Mouse (Mus musculus) limb, embryonic 13.5 days (tissue): ENCODE results near the gene Vstm5. TPM values are rescaled to one million over a fixed set of nuclear protein-coding genes. Genes with fewer than 3 reads are reported as not detected.

Source experiments
- ATAC-seq: fragments of 200-750 bp; cut with Nextera tagmentation; 2 replicates; pipeline ENCODE4 v1.8.0; 2017; ENCODE audit warnings: low read depth, moderate number of reproducible peaks, moderate TSS enrichment; ENCODE audit not compliant: low FRiP score
- H3K27ac ChIP-seq: fragments of 300-500 bp; sonication (generic); 2 replicates; pipeline ENCODE4 v1.5.1; 2015; ENCODE audit warnings: inconsistent platforms, mild to moderate bottlenecking, moderate library complexity
- H3K27me3 ChIP-seq: fragments of 300-500 bp; sonication (generic); 2 replicates; pipeline ENCODE4 v1.6.1; 2015; ENCODE audit warnings: mild to moderate bottlenecking, inconsistent platforms
- H3K36me3 ChIP-seq: fragments of 300-500 bp; sonication (generic); 2 replicates; pipeline ENCODE4 v1.6.1; 2015; ENCODE audit warnings: inconsistent platforms, mild to moderate bottlenecking, moderate library complexity
- H3K4me1 ChIP-seq: fragments of 300-500 bp; sonication (generic); 2 replicates; pipeline ENCODE4 v1.6.1; 2015; ENCODE audit warnings: inconsistent platforms
- H3K4me2 ChIP-seq: fragments of 300-500 bp; sonication (generic); replicated peaks from 2 replicates; pipeline ENCODE4 v1.6.1; 2015; ENCODE audit warnings: inconsistent platforms, mild to moderate bottlenecking, moderate library complexity
- H3K4me3 ChIP-seq: fragments of 300-500 bp; sonication (generic); 2 replicates; pipeline ENCODE4 v1.5.1; 2015; ENCODE audit warnings: moderate library complexity, mild to moderate bottlenecking, inconsistent platforms
- H3K9ac ChIP-seq: fragments of 300-500 bp; sonication (generic); 2 replicates; pipeline ENCODE4 v1.6.1; 2015; ENCODE audit warnings: mild to moderate bottlenecking, inconsistent platforms
- H3K9me3 ChIP-seq: fragments of 300-500 bp; sonication (generic); 2 replicates; pipeline ENCODE4 v1.6.1; 2016; ENCODE audit warnings: inconsistent platforms
- WGBS: fragments of 180-500 bp; shearing (Covaris S2); methylation state at CpG from one replicate; pipeline ENCODE4 v1.1.7; 2015; 5-methylcytosine and 5-hydroxymethylcytosine counted together
- polyA plus RNA-seq: library from polyadenylated mRNA; unstranded; fragments of >200 nt; fragmentation: Nextera tagmentation; extraction: Ambion mirVana; gene quantifications from 2 replicates; pipeline ENCODE4 v1.2.1, GENCODE M21; 2015

Gene Vstm5
- polyA plus RNA-seq, 1 experiment from 2014 or later: 4.1 TPM

- Histone ChIP-seq H3K4me2 (peak overlapping the region; percentile 83), H3K27me3 (peaks cover 18% of the 10 kb centered on the region), H3K4me3 (peak overlapping the region; percentile 51), H3K27ac (no peak overlapping the region), H3K4me1 (peaks cover 11% of the 10 kb centered on the region), H3K36me3 (no peaks in the 10 kb centered on the region), H3K9ac (peak overlapping the region; percentile 72), H3K9me3 (no peaks in the 10 kb centered on the region)
- peak; percentile 21; the same call in 1 of the 2 replicates for ATAC-seq
- WGBS: 77% methylated on average over 16 of the region's 16 CpGs
Observed at GRCm38 (mm10) chr9:15238297-15238990, 401 bp upstream of the Vstm5 start.

- 90% methylated on average over 6 of the region's 6 CpGs for WGBS
- Histone ChIP-seq H3K9me3 (no peaks in the 10 kb centered on the region), H3K9ac (no peak overlapping the region), H3K4me1 (peaks cover 12% of the 10 kb centered on the region), H3K4me2 (no peak overlapping the region), H3K27ac (no peak overlapping the region), H3K4me3 (no peak overlapping the region), H3K27me3 (peaks cover 18% of the 10 kb centered on the region), H3K36me3 (no peaks in the 10 kb centered on the region)
- ATAC-seq: no peak
Observed at GRCm38 (mm10) chr9:15240006-15240405, 1.2 kb downstream of the Vstm5 start.

GRCm38 (mm10) chr9:15240863-15241595 is 2.2 kb downstream of the Vstm5 start:
- no peak for ATAC-seq
- Histone ChIP-seq H3K27ac (no peak overlapping the region), H3K9ac (no peak overlapping the region), H3K4me2 (no peak overlapping the region), H3K27me3 (peaks cover 18% of the 10 kb centered on the region), H3K4me3 (no peak overlapping the region), H3K36me3 (no peaks in the 10 kb centered on the region), H3K9me3 (no peaks in the 10 kb centered on the region), H3K4me1 (peaks cover 16% of the 10 kb centered on the region)
- WGBS: 70% methylated on average over 6 of the region's 6 CpGs

- Histone ChIP-seq H3K27ac (no peak overlapping the region), H3K4me3 (no peak overlapping the region), H3K27me3 (peaks cover 18% of the 10 kb centered on the region), H3K4me2 (no peak overlapping the region), H3K36me3 (no peaks in the 10 kb centered on the region), H3K4me1 (peaks cover 16% of the 10 kb centered on the region), H3K9me3 (no peaks in the 10 kb centered on the region), H3K9ac (no peak overlapping the region)
- no peak for ATAC-seq
- WGBS: 52% methylated on average over 9 of the region's 9 CpGs
Observed at GRCm38 (mm10) chr9:15241596-15241939, 2.7 kb downstream of the Vstm5 start.

GRCm38 (mm10) chr9:15242130-15242529 is 3.3 kb downstream of the Vstm5 start:
- Histone ChIP-seq H3K4me3 (no peak overlapping the region), H3K9ac (no peak overlapping the region), H3K36me3 (no peaks in the 10 kb centered on the region), H3K9me3 (no peaks in the 10 kb centered on the region), H3K4me1 (peaks cover 16% of the 10 kb centered on the region), H3K27ac (no peak overlapping the region), H3K4me2 (no peak overlapping the region), H3K27me3 (peaks cover 18% of the 10 kb centered on the region)
- no peak for ATAC-seq
- WGBS: 85% methylated on average over 1 of the region's 1 CpGs

GRCm38 (mm10) chr9:15245319-15246075 is 6.7 kb downstream of the Vstm5 start:
- Histone ChIP-seq H3K9me3 (no peaks in the 10 kb centered on the region; the same call in 1 of the 2 replicates), H3K27ac (no peak overlapping the region), H3K9ac (no peak overlapping the region), H3K4me3 (no peak overlapping the region), H3K4me1 (peaks cover 5% of the 10 kb centered on the region; the same call in 1 of the 2 replicates), H3K27me3 (peaks cover 2% of the 10 kb centered on the region), H3K36me3 (no peaks in the 10 kb centered on the region), H3K4me2 (no peak overlapping the region)
- 50% methylated on average over 14 of the region's 14 CpGs for WGBS
- no peak for ATAC-seq

GRCm38 (mm10) chr9:15250376-15250775 is 11.5 kb downstream of the Vstm5 start:
- H3K9me3 ChIP-seq: no peaks in the 10 kb centered on the region; the same call in 1 of the 2 replicates
- H3K4me3 ChIP-seq: no peak overlapping the region
- peaks cover 1% of the 10 kb centered on the region; the same call in 1 of the 2 replicates for H3K4me1 ChIP-seq
- no peaks in the 10 kb centered on the region for H3K27me3 ChIP-seq
- ATAC-seq: no peak
- H3K4me2 ChIP-seq: no peak overlapping the region
- H3K9ac ChIP-seq: no peak overlapping the region
- 79% methylated on average over 7 of the region's 7 CpGs for WGBS
- no peaks in the 10 kb centered on the region for H3K36me3 ChIP-seq
- H3K27ac ChIP-seq: no peak overlapping the region

GRCm38 (mm10) chr9:15252196-15252595 is 13.4 kb downstream of the Vstm5 start:
- ATAC-seq: no peak
- no peaks in the 10 kb centered on the region for H3K4me1 ChIP-seq
- no peak overlapping the region for H3K27ac ChIP-seq
- 83% methylated on average over 7 of the region's 7 CpGs for WGBS
- no peak overlapping the region for H3K4me3 ChIP-seq
- H3K27me3 ChIP-seq: no peaks in the 10 kb centered on the region
- no peaks in the 10 kb centered on the region for H3K36me3 ChIP-seq
- H3K4me2 ChIP-seq: no peak overlapping the region
- H3K9ac ChIP-seq: no peak overlapping the region
- no peaks in the 10 kb centered on the region; the same call in 1 of the 2 replicates for H3K9me3 ChIP-seq

- no peak overlapping the region for H3K9ac ChIP-seq
- 78% methylated on average over 7 of the region's 7 CpGs for WGBS
- ATAC-seq: no peak
Observed at GRCm38 (mm10) chr9:15254501-15254900, 15.7 kb downstream of the Vstm5 start.

GRCm38 (mm10) chr9:15256214-15256613 is 17.4 kb downstream of the Vstm5 start:
- Histone ChIP-seq H3K4me1 (no peaks in the 10 kb centered on the region), H3K27ac (no peak overlapping the region), H3K9ac (no peak overlapping the region), H3K27me3 (no peaks in the 10 kb centered on the region), H3K36me3 (peaks cover 12% of the 10 kb centered on the region), H3K4me3 (no peak overlapping the region), H3K4me2 (no peak overlapping the region), H3K9me3 (no peaks in the 10 kb centered on the region)
- WGBS: 76% methylated on average over 3 of the region's 3 CpGs
- ATAC-seq: no peak

More at GRCm38 (mm10) chr9:15254501-15254900, 15.7 kb downstream of the Vstm5 start:
- Histone ChIP-seq H3K36me3 (no peaks in the 10 kb centered on the region), H3K9me3 (no peaks in the 10 kb centered on the region), H3K4me2 (no peak overlapping the region), H3K4me1 (no peaks in the 10 kb centered on the region), H3K4me3 (no peak overlapping the region), H3K27ac (no peak overlapping the region), H3K27me3 (no peaks in the 10 kb centered on the region)

- H3K9ac ChIP-seq: no peak overlapping the region
- peaks cover 68% of the 10 kb centered on the region for H3K36me3 ChIP-seq
- no peak overlapping the region for H3K4me3 ChIP-seq
- H3K27me3 ChIP-seq: no peaks in the 10 kb centered on the region
- no peak overlapping the region for H3K4me2 ChIP-seq
- WGBS: 93% methylated on average over 8 of the region's 8 CpGs
- H3K27ac ChIP-seq: no peak overlapping the region
- H3K4me1 ChIP-seq: no peaks in the 10 kb centered on the region
- H3K9me3 ChIP-seq: no peaks in the 10 kb centered on the region
- ATAC-seq: no peak
Observed at GRCm38 (mm10) chr9:15261980-15262379, 23.1 kb downstream of the Vstm5 start.

GRCm38 (mm10) chr9:15263487-15263886 is 24.6 kb downstream of the Vstm5 start:
- Histone ChIP-seq H3K9ac (no peak overlapping the region), H3K4me1 (no peaks in the 10 kb centered on the region), H3K4me3 (no peak overlapping the region), H3K27me3 (no peaks in the 10 kb centered on the region), H3K4me2 (no peak overlapping the region), H3K9me3 (no peaks in the 10 kb centered on the region), H3K36me3 (peaks cover 82% of the 10 kb centered on the region), H3K27ac (no peak overlapping the region)
- no peak for ATAC-seq
- 98% methylated on average over 10 of the region's 10 CpGs for WGBS
